Comparison of ENCODE assay signal across 18 mouse cellular contexts in genomic region chr2:63058386-63058785, GRCm38 (mm10).
"Had no signal": no experiment of that assay in that cellular context is flagged by ENCODE, and none has a peak within 500 bp of the region (broad histone marks: within the 10 kb centered on the region; RNA-seq: fewer than 3 reads in every experiment).

No protein-coding gene starts in this region.

- H3K4me1 ChIP-seq: liver, embryonic 13.5 days; midbrain, embryonic 12.5 days; midbrain, embryonic 15.5 days; neural tube, embryonic 12.5 days; neural tube, embryonic 15.5 days had no signal

- DNase-seq: kidney, adult 18-20 months; kidney, adult 9 months; kidney, postnatal 14 days; kidney, postnatal 4 days; liver, embryonic 13.5 days; lung, adult 2 months; right cerebral cortex, adult 18-20 months; right cerebral cortex, postnatal 14 days; right cerebral cortex, postnatal 4 days; thymus, postnatal 25 days had no signal

- H3K9ac ChIP-seq: liver, embryonic 13.5 days; midbrain, embryonic 12.5 days; midbrain, embryonic 15.5 days; neural tube, embryonic 12.5 days; neural tube, embryonic 15.5 days had no signal

- H3K4me3 ChIP-seq: layer of hippocampus, adult 2 months; liver, embryonic 13.5 days; midbrain, embryonic 12.5 days; midbrain, embryonic 15.5 days; neural tube, embryonic 12.5 days; neural tube, embryonic 15.5 days had no signal

- H3K4me2 ChIP-seq: liver, embryonic 13.5 days; midbrain, embryonic 12.5 days; midbrain, embryonic 15.5 days; neural tube, embryonic 12.5 days; neural tube, embryonic 15.5 days had no signal

- H3K27me3 ChIP-seq: liver, embryonic 13.5 days; midbrain, embryonic 12.5 days; midbrain, embryonic 15.5 days; neural tube, embryonic 12.5 days; neural tube, embryonic 15.5 days had no signal

- H3K27ac ChIP-seq: layer of hippocampus, adult 2 months; liver, embryonic 13.5 days; macrophage; midbrain, embryonic 12.5 days; midbrain, embryonic 15.5 days; neural tube, embryonic 12.5 days; neural tube, embryonic 15.5 days; stomach, postnatal 0 days had no signal

- H3K9me3 ChIP-seq: liver, embryonic 13.5 days; midbrain, embryonic 12.5 days; midbrain, embryonic 15.5 days; neural tube, embryonic 12.5 days; neural tube, embryonic 15.5 days had no signal

- ATAC-seq: intestine, embryonic 16.5 days; midbrain, embryonic 15.5 days had no signal

- H3K36me3 ChIP-seq: liver, embryonic 13.5 days; midbrain, embryonic 12.5 days; midbrain, embryonic 15.5 days; neural tube, embryonic 12.5 days; neural tube, embryonic 15.5 days had no signal
